Mouse (Mus musculus): ENCODE measurements around the gene Flcn. TPM values are rescaled to one million over a fixed set of nuclear protein-coding genes. Genes with fewer than 3 reads are reported as not detected.

Flcn gene
- total and polyA plus RNA-seq, 2 experiments from 2014 or later = 43.3 to 46.9 TPM

DNA sequence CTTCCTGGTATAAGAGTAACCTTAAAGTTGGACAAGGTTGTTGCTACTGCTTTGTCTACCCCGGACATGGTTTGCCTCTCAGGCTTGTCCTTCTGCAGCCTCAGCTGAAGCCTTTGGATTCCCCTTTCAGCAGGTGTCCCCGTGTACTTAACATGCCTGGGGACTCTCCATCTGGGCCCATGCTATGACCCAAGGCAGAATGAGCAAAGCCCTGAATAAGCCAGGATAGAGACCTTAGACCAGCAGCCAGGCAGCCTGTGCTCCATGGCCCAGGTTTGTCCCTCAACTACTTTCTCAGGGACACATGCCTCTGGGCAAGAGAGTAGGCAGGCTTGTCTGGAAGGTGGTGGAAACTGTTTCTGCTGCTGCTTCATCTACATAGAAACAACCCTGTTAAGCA, 66.5 kb downstream of the Flcn start:
- 84% methylated on average over 2 of the region's 2 CpGs for WGBS
- DNase-seq (ENCODE audit: low spot score) (no peak), ATAC-seq (ENCODE audit: insufficient read depth, low read depth) (no peak)
- Histone ChIP-seq H3K4me2 (ENCODE audit: low read depth, low read length) (no peak overlapping the region), H3K9ac (replicated peaks; ENCODE audit: low read depth, low read length) (no peak overlapping the region), H3K36me3 (replicated peaks; ENCODE audit: control insufficient read depth, insufficient read depth, low read length) (peaks cover 85% of the 10 kb centered on the region), H3K9me3 (replicated peaks; ENCODE audit: control insufficient read depth, low read length) (no peaks in the 10 kb centered on the region), H3K27me3 (ENCODE audit: control insufficient read depth, insufficient read depth, low read length) (no peaks in the 10 kb centered on the region), H3K27ac (ENCODE audit: low read depth) (no peak overlapping the region), H3K4me1 (ENCODE audit: control insufficient read depth, insufficient read depth) (no peaks in the 10 kb centered on the region), H3K4me3 (ENCODE audit: low read depth, low read length) (no peak overlapping the region)
- TF ChIP-seq EP300 (IDR thresholded peaks at IDR 0.05; ENCODE audit: low read depth) (no peak), CTCF (IDR thresholded peaks at IDR 0.05; ENCODE audit: low read depth) (no peak)

DNA sequence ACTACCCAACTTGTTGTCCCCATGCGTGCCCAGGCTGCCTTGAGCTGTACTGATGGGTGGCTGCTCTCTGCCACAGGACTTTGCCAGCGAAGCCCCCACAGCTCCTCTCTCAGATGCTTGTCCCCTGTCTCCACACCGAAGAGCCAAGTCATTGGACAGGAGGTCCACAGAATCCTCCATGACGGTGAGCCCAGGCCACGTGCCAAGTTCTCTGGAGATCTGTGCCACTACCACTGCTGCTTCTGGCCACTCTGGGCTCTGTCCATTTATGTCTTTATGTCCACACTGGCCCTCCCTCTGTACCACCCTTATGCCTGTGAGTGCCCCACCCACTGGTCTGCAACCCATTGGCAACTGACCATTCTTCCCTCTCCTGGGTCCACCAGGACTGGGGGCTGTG, 67.9 kb downstream of the Flcn start:
- WGBS = 95% methylated on average over 5 of the region's 5 CpGs
- Histone ChIP-seq H3K9me3 (replicated peaks; ENCODE audit: control insufficient read depth, low read length) (no peaks in the 10 kb centered on the region), H3K27me3 (ENCODE audit: control insufficient read depth, insufficient read depth, low read length) (no peaks in the 10 kb centered on the region), H3K27ac (ENCODE audit: low read depth) (no peak overlapping the region), H3K9ac (replicated peaks; ENCODE audit: low read depth, low read length) (no peak overlapping the region), H3K4me1 (ENCODE audit: control insufficient read depth, insufficient read depth) (no peaks in the 10 kb centered on the region), H3K4me2 (ENCODE audit: low read depth, low read length) (no peak overlapping the region), H3K36me3 (replicated peaks; ENCODE audit: control insufficient read depth, insufficient read depth, low read length) (peaks cover 94% of the 10 kb centered on the region), H3K4me3 (ENCODE audit: low read depth, low read length) (no peak overlapping the region)
- ATAC-seq (ENCODE audit: insufficient read depth, low read depth) = no peak
- no peak for DNase-seq (ENCODE audit: low spot score)
- no peak for TF ChIP-seq EP300 (IDR thresholded peaks at IDR 0.05; ENCODE audit: low read depth)

Other genes with a start within 250 kb of the Flcn start
- gene Olfr222, start 233.8 kb downstream of the Flcn start, total RNA-seq (2014; rRNA removed; ENCODE audit: low replicate concordance) = not detected in 2 replicates
- not detected in 2 replicates for gene Olfr222, start 233.8 kb downstream of the Flcn start, polyA plus RNA-seq (2015; fragmentation: Nextera tagmentation; extraction: Ambion mirVana)
- gene Olfr223, start 216.7 kb downstream of the Flcn start, total RNA-seq (2014; rRNA removed; ENCODE audit: low replicate concordance) = not detected in 2 replicates
- gene Olfr223, start 216.7 kb downstream of the Flcn start, polyA plus RNA-seq (2015; fragmentation: Nextera tagmentation; extraction: Ambion mirVana) = not detected in 2 replicates
- gene Mprip, start 148.7 kb downstream of the Flcn start, total RNA-seq (2014; rRNA removed; ENCODE audit: low replicate concordance) = 132 and 135 TPM in 2 replicates
- gene Mprip, start 148.7 kb downstream of the Flcn start, polyA plus RNA-seq (2015; fragmentation: Nextera tagmentation; extraction: Ambion mirVana) = 32.5 and 35.9 TPM in 2 replicates
- gene Pld6, start 22.4 kb downstream of the Flcn start, total RNA-seq (2014; rRNA removed; ENCODE audit: low replicate concordance) = not detected in 2 replicates
- 3.3 and 3.4 TPM in 2 replicates for gene Pld6, start 22.4 kb downstream of the Flcn start, polyA plus RNA-seq (2015; fragmentation: Nextera tagmentation; extraction: Ambion mirVana)
- gene Nt5m, start 29.4 kb upstream of the Flcn start, total RNA-seq (2014; rRNA removed; ENCODE audit: low replicate concordance) = 59.6 and 63.1 TPM in 2 replicates
- gene Nt5m, start 29.4 kb upstream of the Flcn start, polyA plus RNA-seq (2015; fragmentation: Nextera tagmentation; extraction: Ambion mirVana) = 42.3 and 42.8 TPM in 2 replicates
- gene Cops3, start 29.8 kb upstream of the Flcn start, total RNA-seq (2014; rRNA removed; ENCODE audit: low replicate concordance) = 131 and 159 TPM in 2 replicates
- 114 and 119 TPM in 2 replicates for gene Cops3, start 29.8 kb upstream of the Flcn start, polyA plus RNA-seq (2015; fragmentation: Nextera tagmentation; extraction: Ambion mirVana)
- 29.4 and 33.0 TPM in 2 replicates for gene Med9, start 138.2 kb upstream of the Flcn start, total RNA-seq (2014; rRNA removed; ENCODE audit: low replicate concordance)
- 40.8 and 41.1 TPM in 2 replicates for gene Med9, start 138.2 kb upstream of the Flcn start, polyA plus RNA-seq (2015; fragmentation: Nextera tagmentation; extraction: Ambion mirVana)
- gene Rasd1, start 154.9 kb upstream of the Flcn start, total RNA-seq (2014; rRNA removed; ENCODE audit: low replicate concordance) = 0.08 and 5.6 TPM in 2 replicates
- 10.5 and 12.2 TPM in 2 replicates for gene Rasd1, start 154.9 kb upstream of the Flcn start, polyA plus RNA-seq (2015; fragmentation: Nextera tagmentation; extraction: Ambion mirVana)
- gene Pemt, start 236.5 kb upstream of the Flcn start, total RNA-seq (2014; rRNA removed; ENCODE audit: low replicate concordance) = 11.9 and 14.8 TPM in 2 replicates
- 6.9 and 8.2 TPM in 2 replicates for gene Pemt, start 236.5 kb upstream of the Flcn start, polyA plus RNA-seq (2015; fragmentation: Nextera tagmentation; extraction: Ambion mirVana)

Data from heart, postnatal 0 days (tissue).